Mouse (Mus musculus) megakaryocyte, embryonic 14.5 days (primary cell): ENCODE data around the gene Rufy3.

Source experiments
- FLI1 ChIP-seq: IDR thresholded peaks from 2 replicates; pipeline ENCODE4 v1.6.1; 2012; ENCODE audit warnings: low read length, inconsistent platforms, mixed read lengths
- GATA1 ChIP-seq: IDR thresholded peaks from 3 replicates; pipeline ENCODE4 v1.6.1; 2012; ENCODE audit warnings: mixed read lengths, low read length, inconsistent platforms, borderline replicate concordance

DNA sequence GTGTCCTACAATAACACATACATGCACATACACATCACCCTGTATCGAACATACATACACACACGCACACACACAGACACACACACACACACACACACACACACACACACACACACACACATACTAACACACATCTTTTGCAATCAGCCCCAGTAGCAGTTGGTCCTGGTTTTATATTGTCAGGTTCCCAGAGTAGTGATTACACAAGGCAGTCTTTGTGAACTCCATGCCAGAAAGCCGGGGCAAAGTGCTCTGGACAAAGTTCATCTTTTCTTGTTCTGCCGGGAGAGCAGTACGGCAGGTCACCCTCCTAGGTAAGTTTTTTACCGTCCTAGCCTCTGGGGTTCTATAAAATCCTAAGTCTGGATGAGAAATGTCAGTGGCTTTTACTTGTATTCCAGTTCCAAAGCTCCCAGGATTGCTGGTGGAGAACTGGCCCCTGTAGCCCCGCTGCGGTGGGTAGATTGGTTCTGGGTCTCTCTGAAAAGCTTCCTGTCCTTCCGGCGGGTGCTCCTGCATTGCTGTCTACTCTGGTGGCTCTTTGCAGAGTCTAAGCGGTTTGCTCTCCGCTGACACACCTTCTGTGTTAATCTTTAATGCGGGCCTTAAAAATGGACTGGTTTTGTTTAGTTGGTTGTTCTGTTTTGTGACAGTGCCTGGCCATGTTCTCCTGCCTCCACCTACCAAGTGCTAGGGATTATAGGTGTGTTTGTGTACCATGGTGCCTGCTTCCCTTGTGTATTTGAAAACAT, 28.8 kb downstream of the Rufy3 start:
- TF ChIP-seq GATA1 (no peak), FLI1 (no peak)
